Mouse (Mus musculus): Measurements from ENCODE around the gene Aire.

Aire gene

DNA sequence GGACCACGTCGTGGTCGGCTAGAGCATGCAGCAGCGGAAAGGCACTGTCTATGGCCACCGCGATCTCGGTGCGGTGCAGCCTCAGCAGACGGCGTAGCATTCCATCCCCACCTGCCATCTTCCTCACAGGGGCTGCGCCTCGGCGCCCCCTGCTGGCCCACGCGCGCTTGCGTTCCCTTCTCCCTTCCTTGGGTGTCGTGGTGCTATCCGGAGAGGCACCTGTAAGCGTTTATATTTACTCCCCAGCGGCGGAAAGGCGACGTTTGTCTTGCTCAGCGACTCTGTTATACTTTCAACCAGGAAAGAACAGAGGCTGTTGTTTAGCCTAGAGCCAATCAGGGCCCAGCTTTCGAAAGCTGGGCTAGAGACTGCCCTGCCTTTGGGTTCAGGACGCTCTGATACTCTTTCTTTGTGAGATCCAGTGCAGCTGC lies at the start of gene Aire:
Aire (minus strand) TSS at position 205 of the 431 bp plus-strand sequence.
- peak; percentile 85 to 88 for DNase-seq (ENCODE audit: low spot score in 2 of 2)

DNA sequence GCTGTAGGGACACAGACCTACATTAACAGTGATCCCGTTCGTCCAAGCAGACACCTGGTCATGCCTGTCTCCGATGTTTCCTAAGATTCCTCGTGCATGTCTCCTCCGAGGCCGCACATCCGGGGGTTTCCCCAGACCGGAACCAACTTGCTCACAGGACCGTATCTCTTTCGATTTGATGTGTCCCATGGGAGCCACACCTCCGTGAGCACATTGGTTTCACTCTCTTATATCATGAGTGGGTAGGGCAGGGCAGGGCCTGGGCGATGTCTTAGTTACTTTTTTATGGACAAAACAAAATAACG lies 49.3 kb upstream of the Aire start:
- no peak for DNase-seq (ENCODE audit: low spot score in 2 of 2)

DNA sequence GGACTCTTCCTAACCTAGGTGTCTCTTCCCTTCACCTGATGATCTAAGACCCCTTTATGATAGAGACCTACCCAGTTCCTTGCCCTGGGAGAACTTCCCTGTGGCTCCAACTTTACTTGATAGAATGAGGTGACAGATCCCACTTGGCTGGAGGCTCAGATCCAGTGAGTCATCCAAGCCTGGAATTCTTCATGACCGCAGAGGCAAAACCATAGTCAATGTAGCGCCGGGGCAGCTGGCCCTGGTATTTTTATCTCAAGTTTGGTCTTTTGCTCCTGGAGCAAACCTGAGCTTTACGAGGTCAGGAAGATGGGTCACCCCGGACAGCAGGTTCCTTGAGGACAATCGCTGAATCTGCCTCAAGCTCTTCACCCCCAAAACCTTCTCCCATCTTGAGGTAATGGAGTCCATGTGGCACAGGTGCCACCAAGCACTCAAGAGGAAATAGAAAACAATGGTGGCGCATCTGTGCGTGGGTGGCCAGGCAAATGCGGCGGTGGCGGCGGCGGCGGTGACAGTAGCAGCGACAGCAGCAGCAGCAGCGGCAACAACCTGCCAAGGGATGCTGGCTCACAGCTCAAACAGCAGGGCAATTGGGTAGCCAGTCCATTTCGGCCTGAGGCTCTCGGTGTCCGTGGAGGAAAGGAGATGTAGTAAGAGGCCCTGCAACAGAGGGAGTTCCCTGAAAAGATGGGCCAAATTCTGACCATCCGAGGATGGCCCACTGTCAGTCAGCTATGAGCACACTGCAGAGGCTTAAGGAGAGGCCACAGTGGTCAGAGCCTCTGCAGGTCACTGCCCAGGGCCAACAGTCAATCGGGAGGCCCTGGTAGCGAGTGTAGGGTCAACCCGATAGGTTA lies 48.7 kb upstream of the Aire start:
- DNase-seq (ENCODE audit: low spot score in 2 of 2), result no peak

DNA sequence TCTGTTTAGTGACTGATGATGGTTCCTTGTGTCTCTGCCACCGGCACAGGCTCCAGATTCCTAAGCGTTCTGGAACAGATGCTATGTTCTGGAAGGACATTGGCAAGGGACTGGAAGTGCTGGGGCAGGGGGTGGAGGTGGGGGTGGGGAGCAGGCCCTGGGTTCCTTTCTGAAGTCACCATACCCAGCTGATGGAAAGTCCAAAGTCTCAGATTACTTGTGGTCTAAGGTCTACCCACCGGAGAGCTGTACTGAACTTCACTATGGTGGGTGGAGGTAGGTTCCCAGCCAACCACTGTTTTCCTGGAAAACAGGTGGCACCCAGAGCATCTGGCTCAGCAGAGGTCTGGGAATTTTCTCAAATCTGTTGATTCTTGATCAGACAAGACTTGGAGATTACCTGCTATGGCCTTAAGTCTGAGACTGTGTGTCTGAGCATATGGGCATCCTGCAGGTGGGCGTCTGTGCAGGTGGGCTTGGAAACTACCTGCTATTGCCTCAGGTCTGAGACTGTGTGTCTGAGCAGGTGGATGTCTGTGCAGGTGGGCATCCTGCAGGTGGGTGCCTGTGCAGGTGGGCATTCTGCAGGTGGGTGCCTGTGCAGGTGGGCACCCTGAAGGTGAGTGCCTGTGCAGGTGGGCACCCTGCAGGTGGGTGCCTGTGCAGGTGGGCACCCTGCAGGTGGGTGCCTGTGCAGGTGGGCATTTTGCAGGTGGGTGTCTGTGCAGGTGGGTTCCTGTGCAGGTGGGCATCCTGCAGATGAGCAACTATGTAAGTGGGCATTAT lies 47.5 kb upstream of the Aire start:
- no peak for DNase-seq (ENCODE audit: low spot score in 2 of 2)

DNA sequence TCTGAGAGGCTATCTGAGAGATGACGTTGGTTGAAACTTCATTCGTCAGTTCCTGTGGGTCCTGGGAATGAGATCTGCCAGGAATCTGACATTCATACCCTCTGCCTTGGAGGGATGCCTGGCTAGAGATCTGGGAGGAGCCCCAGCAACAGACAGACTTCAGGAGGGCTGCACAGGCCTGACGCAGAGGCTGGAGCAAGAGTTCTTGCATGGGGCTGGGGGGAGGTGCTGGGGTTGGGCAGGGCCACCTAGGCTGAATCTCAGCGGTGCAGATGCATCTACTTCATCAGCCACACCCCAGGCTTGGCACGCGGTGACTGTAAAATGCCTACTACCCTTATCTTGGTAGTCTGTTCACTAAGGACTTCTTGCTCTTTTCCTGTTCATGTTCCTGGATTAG lies 46.8 kb upstream of the Aire start:
- DNase-seq (ENCODE audit: low spot score in 2 of 2), result no peak

DNA sequence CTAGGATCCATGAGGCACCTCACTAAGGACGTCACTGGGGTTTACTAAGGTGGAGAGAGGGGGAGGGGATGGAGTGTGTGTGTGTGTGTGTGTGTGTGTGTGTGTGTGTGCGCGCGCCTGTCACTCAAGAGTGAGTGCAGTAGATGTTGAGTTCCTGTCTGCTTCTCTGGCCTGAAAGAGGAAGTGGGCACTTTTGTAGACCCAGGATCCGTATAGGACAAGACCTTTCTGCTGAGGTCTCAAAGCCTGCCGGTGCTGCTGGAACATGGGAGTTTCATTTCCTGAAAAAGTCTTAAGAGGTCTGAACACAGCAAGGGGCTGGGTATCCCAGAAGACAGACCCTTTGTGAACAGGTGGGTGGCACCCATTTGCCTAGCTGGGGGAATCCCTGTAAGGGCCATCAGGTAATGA lies 43.7 kb upstream of the Aire start:
- peak in 1 of 2 experiments; percentile 18 for DNase-seq (ENCODE audit: low spot score in 2 of 2)

DNA sequence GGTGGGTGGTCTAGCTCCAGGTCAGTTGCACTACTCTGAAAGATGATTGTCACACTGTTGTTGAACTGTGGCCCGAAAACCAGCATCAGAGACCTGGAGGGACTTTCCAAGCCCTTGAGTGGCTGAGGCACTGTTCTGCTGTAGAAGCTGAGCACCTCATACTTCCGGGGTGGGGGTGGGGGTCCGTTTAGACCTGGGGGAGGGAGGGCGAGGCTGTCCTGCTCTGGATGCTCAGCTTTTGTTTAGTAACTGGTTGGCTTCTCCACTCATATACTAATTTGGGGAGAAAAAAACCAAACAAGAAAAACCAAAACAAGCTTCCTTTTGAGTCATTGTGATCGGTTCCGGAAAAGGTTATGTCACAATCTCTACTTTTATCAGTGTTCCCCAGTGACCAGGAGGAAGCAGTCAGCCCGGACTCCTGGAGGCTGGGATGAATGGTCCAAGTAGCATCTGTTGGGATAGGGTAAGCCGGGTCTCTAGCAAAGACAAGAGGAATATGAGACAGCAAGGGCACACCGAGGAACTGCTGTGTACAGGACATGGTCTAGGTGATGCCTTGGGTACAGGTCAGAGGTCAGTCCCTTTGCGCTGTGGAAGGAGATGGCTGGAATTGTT lies 43.1 kb upstream of the Aire start:
- no peak for DNase-seq (ENCODE audit: low spot score in 2 of 2)

DNA sequence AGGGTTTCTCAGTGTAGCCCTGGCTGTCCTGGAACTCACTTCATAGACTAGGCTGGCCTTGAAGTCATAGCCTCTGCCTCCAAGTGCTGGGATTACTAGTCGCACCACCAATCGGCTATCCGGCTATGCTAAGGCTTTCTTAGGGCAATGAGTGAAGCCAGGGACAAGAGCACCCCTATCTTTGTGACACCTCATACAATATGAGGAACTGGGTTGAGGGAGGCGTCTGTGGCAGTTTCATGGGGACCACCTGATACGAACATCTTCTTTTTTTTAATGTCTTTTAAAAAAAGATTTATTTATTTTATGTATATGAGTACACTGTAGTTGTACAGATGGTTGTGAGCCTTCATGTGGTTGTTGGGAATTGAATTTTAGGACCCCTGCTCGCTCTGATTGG lies 42.3 kb upstream of the Aire start:
- DNase-seq (ENCODE audit: low spot score in 2 of 2), result no peak

DNA sequence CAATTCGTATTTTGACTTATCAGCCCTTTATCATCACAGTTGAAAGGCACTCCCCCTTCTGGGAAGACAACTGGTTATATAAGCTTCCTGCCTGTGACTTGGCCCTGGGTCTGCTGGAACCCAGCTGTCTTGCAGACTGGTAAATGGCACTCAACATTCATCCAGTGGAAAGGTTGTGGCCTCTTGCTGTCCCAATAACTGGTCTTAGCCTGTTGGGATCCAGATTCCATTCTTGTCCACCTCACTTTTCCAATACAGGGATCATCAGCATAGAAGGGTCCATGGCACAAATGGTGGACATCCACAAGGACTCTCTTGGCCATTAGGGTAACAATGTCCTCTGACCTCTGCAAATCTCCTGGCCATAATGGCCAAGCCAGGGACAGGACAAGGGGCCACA lies 40.7 kb upstream of the Aire start:
- DNase-seq (ENCODE audit: low spot score in 2 of 2), result no peak

DNA sequence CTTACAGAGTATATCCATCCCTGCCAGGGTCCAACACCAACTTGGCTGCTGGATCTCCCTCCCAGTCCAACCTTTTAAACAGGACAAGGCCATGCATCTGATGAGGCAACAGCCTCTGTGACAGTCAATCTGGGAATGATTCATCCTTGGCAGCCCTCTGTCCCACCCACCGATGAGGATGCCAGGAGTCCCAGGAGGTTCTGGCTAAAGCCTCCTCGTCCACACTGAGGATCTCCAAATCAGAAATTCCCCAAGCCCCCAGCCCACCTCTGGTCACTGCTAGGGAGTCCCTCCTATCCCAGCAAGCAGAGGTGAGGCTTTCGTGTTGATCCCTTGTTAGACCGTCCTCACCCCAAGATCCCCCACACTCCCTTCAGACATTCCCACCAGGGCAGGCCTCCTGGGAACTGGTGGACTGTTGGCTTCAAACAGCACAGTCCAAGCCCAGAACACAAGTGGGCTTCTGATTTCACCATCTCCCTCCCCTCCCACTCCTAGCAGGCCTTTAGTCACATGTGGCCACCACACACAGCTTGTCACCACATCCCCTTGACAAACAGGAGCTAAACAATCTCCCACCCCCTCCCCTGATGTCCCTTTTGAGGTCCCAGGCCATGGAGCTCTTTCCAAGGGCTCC lies 36.7 kb upstream of the Aire start:
- DNase-seq (ENCODE audit: low spot score in 2 of 2), result no peak

DNA sequence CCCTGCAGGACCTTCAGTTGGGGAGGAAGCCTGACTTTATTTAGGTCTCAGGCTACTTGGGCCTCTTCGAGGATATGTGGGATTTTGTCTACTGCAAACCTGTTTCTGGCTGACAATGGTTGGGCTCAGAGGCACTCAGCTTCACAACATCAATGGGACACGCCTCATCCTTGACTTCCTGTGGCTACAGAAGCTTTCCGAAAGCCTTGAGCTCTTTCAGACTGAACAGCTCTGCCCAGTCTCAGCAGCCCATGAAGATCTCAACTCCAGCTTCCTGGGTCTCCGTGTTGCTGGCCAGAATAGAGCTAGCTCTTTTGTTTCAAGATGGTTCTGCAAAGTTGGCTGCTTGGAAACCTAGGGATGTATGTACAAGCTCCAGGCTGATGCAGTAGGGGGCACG lies 34.9 kb upstream of the Aire start:
- no peak for DNase-seq (ENCODE audit: low spot score in 2 of 2)

DNA sequence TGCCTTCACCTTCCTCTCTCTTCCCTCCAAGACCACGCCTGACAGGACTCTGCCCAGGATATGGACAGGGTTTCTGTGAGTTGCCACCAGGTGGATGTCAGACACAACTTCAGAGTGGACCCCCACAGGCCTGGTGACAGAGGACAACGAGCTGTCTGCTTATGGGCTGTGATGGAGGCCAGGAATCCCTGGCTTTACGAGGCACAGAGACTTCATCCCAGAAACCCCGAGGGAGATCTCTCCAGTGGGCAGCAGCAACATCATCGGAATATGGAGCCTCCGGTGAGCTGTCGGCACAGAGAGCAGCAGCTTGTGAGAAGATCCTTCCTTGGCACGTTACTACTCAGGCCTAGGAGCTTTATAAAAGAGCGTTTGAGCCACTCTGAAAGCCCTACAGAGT lies 34.5 kb upstream of the Aire start:
- no peak for DNase-seq (ENCODE audit: low spot score in 2 of 2)

DNA sequence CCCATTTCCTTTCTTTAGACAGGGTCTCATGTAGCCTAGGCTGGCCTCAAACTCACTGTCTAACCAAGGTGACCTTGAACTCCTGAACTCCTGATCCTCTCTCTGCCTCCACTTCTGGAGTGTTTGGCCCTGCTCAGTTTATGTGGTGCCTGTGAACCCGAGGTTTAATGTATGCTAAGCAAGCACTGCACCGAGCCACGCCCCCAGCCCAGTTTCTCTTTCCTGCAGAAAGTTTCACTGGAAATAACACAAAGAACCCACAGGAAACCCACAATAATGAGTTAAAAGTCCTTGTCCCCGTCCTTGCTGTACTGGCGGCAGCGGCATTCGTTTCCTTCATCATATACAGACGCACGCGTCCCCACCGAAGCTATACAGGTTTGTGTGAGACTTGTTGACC lies 31.6 kb upstream of the Aire start:
- peak in 1 of 2 experiments; percentile 24 for DNase-seq (ENCODE audit: low spot score in 2 of 2)

DNA sequence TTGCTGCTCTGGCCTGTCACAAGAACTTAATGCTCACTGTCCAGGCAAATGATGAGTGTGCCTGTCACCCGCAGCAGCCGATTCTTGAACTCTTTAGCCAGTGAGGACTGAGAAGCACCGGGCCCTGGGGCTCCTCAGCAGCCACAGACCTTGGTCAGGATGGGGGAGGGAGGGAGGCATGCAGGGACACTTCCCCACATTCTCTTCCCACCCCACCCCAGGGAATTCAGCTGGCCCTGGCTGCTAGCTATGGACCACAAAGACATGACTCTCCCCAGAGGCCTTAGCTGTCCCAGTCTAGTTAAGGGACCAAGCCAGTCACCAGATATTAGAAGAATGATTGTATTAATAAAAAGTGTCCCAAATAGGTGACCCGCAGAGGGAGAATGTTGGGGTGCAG lies 30.7 kb upstream of the Aire start:
- DNase-seq (ENCODE audit: low spot score in 2 of 2), result no peak

DNA sequence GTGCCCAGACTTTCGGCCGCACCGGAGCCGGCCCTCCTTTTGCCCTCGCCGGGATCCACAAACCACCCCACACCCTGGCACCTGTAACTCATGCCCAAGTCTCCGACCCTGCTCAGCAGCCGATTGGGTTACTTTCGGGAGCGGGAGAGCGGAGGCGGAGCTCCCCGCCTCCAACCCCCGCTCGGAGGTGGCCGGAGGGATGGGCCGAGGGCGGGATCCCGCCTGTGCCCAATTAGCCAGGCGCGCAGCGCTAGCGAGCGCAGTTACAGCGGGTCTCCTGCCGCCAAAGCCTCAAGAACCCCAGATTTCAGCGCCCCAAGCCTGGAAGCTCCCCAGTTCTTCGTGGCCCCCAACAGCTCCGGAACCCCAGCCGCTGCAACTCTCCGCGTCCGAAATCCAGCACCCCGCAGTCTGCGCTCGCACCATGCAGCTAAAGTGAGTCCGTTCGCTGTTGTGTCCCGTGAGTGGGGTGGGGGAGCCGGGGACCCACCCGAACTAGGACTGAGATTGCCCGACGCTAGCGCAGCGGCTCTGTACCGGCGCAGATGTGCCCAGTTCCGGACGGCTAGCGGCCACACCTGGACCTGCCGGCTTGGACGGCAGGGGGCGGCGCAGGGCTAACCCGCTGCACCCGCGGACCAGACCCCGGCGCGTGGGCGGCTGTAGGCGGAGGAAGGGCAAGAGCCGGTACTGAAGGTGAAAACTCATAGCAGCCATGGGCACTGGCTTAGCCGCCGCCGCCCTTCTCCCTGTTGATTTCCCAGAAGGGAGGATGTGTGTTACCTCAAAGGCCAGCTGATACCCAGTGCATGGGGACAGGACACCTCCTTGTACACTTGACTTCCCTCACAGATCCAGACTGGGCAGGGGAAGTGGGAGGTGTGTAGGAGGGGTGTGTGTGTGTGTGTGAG lies 25.9 kb upstream of the Aire start, which contains the start of gene Icosl:
Icosl (plus strand) TSS at position 202 of the 911 bp plus-strand sequence.
- peak; percentile 33 to 57 for DNase-seq (ENCODE audit: low spot score in 2 of 2)

DNA sequence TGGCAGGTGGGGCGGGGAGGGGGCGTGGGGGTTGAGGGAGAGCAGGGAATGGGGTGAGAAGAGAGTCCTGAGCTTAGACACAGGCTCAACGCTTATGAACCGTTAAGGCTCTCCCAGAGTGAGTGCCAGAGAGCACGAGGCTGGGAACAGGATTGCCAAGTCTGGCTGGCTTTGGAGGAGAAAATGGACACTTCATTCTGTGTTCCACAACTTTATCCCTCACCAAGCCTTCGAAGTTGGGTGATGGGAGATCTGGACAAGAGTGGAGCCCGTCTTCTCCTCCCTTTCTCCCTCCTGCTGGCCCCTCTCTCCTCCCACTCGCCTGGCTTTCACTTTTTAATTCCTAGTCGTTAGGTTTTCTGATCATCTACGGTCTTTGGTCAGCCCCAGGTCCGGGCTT lies 25.1 kb upstream of the Aire start:
- DNase-seq (ENCODE audit: low spot score in 2 of 2), result no peak

DNA sequence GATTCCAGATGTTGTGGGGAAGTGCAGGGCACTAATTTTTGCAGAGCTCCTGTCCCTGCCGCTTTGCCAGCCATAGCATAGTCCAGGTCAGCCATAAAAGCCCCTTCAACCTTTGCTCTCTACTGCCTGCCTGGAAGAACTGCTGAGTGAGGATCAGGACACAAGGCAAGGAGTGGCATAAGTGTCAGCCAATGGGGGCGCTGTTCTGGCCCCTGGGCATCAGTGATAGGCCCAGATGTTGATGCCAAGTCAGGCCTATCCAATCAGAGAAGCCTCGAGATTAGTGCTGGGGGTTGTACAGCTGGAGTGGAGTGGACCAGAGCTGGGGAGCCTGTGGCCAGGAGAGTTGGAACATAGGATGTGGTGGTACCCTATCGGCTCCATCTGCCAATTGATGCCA lies 23.8 kb upstream of the Aire start:
- DNase-seq (ENCODE audit: low spot score in 2 of 2), result no peak

DNA sequence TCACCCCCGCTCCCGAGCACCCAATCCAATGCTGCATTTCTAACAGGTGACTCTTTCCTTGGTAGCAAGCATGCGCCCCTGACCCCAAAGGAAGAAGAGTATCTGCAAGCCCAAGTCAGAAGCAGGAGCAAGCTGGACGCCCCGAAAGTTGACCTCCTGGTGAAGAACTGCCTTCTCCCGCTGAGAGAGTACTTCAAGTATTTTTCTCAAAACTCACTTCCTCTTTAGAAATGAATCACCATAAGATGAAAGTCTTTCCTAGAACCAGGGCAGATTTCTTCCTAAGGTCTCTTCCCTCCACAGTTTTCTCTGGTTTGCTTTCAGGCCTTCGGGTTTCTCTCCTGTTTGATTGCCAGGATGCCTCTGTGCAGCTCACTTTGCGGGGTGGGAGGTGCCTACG lies 19.7 kb upstream of the Aire start:
- no peak for DNase-seq (ENCODE audit: low spot score in 2 of 2)

DNA sequence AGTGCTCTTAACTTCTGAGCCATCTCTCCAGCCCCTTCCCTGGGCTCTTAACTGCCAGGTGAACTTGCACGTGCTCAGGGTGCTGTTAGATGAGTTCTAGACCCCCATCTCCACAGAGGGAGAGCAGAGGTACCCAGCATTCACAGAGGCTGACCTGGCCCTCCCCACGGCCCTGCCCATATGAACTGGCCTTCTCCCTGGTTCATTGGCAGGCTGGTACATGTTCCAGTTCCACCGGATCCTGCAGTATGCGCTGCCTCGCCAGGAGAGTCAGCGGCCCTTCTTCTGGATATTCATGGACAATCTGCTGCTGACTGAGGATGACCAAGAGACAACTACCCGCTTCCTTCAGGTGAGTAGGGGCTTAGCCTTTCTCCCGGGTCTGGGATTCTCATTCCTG lies 13.6 kb upstream of the Aire start:
- no peak for DNase-seq (ENCODE audit: low spot score in 2 of 2)

DNA sequence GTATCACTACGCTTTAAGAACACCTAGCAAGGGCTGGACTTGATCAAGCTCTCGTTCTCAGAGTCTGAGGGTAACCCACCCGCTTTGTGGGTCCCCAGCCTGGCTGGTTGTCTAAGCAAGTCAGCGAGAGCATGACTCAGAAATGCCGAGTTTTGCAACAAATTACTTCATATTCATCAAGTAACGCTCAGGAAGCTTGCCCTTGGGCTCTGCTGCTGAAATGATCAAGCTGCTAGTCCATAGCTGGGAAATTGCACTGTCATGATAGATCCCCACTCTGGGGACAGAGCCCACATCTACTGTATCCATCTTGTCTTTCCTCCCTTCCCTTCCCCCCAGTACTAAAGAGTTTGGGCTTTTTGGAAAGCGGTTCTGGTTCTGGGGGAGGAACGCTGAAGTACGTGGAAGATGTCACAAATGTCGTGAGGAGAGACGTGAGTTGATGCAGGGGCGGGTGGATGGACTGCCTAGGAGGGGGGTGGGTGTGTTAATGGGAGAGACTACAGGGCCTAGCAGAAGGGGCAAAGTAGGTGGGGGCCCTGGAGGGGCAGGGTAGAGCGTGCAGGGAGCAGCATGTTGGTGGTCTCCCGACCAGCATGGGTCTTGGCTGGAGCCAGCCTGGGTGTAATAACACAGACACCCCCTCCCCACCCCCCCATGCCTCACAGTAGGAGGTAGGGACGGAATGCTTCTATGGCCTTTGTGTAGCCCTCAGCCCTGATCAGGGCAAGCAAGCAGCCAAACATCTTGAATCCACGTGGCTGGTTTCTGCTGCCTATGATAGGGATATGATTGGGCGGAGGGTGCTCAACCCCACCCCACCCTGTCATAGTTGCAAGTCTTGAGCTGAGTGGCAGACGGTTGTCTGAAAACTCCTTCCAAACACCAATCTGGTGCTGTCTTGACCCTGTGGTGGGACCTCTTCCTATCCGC lies 11.5 kb upstream of the Aire start:
- no peak for DNase-seq (ENCODE audit: low spot score in 2 of 2)
